Mouse (Mus musculus) monocyte, adult 5-6 weeks (primary cell): Measurements from ENCODE around the gene Kctd13. TPM values are rescaled to one million over a fixed set of nuclear protein-coding genes. Genes with fewer than 3 reads are reported as not detected.
A peak's percentile ranks its signal among the peaks of the same experiment; 100 is the strongest.

Experiments
- ATAC-seq: fragments of 153-309, 156-312 bp; replicated peaks from 2 replicates; pipeline ENCODE4 v1.8.0; 2017; ENCODE audit warnings: mild to moderate bottlenecking; ENCODE audit not compliant: low TSS enrichment, insufficient number of reproducible peaks, severe bottlenecking, poor library complexity, low FRiP score
- total RNA-seq: library from RNA; stranded (forward); fragments of 200-1000, 200-491, 200-594 nt; gene quantifications from 3 replicates; pipeline ENCODE4 v1.2.3, GENCODE M21; 2017

Kctd13 gene
- total RNA-seq, 1 experiment from 2014 or later: 16.9 TPM

DNA sequence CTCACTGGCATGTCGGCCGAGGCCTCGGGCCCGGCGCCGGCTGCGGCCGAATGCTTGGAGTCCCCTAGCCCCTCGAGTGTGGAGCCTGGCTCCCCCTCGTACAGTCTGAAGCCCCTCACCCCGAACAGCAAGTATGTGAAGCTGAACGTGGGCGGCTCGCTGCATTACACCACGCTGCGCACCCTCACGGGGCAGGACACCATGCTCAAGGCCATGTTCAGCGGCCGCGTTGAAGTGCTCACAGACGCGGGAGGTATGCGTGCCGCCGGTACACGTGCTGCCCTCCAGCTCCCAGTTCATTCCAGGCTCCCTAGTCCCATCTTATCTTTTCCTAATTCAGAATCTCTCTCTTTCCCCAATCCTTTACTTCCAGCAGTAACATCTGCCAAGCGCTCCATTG, 367 bp downstream of the Kctd13 start:
- peak; percentile 59 for ATAC-seq

DNA sequence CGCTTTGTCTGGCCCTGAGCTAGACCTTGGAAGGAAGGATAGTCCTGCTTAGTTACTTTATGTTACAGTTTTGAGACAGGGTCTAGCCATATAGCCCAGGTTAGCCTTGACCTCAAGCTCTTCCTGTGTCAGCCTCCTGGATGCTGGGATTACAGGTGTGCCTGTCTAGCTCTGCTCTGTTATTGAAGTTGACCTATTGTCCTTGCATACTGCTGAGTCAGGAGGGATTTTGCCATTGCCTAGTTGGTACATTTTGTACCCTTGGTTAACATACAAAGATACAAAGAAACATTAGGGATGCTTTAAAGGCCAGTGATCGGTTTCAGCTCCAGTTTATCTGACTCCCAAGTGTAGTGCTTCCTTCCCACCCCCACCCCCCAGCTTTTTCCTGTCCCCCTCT, 4.0 kb downstream of the Kctd13 start:
- no peak for ATAC-seq

DNA sequence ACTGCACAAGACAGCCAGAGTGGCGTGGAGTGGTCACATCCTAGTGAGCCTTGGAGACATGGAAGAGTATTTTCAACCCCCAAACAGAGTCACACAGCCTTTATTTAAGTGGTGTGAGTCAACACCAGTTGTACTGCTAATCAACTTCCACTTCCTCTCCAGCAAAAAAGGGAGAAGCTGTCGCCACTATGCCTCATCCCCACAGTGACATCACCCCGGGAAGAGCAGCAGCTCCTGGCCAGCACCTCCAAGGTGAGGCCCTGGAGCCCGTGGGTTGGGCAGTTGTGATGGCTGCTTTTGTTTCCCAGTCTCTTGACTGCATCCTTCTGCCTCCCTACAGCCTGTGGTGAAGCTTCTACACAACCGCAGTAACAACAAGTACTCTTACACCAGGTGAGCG, 12.5 kb downstream of the Kctd13 start:
- no peak for ATAC-seq

- no peak for ATAC-seq
These were observed 13.1 kb downstream of the Kctd13 start for GRCm38 (mm10) chr7:126941801-126942200.

DNA sequence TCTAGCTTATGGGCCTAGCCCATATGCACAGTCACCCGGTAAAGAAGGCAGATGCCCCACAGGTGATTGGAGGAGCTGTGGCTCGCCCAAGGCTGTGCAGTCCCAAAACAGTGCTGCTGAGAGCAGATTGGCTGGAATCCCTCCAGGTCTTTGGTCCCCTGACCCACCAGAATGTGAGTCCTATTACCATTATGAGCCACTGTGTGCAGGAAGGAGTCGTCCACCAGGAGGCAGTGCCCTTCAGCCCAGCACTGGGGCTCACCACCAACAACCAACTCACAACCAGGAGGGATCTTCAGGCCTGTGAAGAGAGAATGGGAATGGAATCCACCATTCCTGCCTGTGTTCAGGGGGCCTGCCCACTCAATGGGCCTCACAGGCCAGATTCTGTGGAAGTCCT, 17.9 kb downstream of the Kctd13 start:
- 0 out of 2 replicates have a peak, but pooled peaks have one; percentile 29 for ATAC-seq

GRCm38 (mm10) chr7:126948626-126949025, 19.9 kb downstream of the Kctd13 start:
- no peak for ATAC-seq

DNA sequence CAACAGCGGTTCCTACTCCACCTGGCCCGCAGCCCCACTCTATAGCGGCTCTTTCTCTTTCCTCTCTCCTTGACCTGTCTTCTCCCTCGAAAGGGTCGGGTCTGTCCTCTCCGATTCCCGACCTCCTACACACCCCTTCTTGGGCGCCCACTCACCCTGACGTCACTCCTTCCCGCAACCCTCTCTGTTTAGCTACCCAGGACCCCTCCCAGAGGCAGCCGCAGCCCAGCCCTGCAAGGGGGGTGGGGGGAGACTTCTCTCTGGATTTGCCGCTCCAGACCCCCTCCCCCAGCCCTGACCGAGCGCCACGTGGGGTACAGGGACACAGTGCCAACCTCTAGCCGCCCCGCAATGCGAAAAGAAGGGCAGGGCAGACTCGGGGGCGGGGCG, 20.7 kb downstream of the Kctd13 start, which contains the start of gene Asphd1:
Gene Asphd1 (minus strand): TSS at position 180 of the 390 bp plus-strand sequence.
- no peak for ATAC-seq

DNA sequence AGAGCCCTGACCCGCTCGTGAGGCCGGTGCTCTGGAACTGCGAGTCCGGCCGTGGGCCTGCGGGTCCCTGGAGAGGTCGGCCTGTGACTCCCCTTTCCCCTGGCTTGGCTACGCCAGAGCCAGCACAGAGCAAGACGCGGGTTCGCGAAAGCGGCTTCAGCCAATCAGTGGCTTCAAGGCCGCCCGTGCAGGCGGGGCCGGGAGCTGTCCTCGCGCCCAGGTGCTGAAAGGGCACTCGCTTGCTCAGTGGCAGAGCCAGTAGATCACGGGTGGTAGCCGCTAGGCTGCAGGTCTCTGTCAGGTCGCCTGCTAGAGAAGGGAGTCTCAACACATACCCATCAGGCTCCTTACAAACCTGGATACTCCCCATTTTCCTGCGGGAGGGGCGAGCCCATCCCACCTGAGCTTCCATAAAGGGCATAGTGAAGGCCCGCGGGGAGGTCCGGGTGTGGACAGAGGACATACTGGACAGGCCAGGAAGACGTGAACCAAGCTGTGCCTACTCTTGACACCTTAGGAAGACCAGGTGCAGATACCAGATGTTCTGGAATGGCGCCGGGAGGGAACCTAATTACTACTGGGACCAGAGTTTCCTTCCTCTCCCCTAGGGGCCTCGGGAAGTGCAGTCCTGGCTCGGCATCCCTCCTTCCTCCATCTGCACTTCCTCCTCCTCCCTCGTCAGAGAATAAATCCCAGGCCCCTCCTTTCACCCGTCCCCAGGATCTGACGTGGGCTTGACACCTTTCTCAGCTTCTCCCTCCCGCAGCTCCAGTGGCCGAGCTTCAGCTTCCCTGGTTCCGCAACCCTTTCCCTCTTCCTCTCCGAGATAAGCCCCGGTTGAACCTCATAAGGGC, 21.3 kb downstream of the Kctd13 start, which contains the start of gene Sez6l2:
Gene Sez6l2 (plus strand): TSS at position 771 of the 854 bp plus-strand sequence.
- ATAC-seq: peak; percentile 68

- ATAC-seq: no peak
These were observed 22.3 kb downstream of the Kctd13 start for GRCm38 (mm10) chr7:126950647-126951615.

DNA sequence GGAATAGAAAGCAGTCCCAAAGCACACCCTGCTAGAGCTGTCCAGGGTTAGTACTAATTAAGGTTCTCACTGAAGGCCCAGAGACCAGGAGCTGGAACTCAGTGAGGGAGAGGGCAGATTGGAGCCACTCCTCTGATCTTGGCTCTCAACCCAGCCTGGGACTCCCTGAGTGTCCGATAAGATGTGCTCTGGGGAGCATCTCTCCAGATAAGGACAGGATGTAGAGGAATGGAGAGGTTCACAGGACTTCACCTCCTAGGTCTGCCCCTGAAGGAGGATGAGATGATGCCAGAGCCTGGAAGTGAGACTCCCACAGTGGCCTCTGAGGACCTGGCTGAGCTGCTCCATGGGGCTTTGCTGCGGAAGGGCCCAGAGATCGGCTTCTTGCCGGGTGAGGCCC, 23.1 kb downstream of the Kctd13 start:
- ATAC-seq: no peak

DNA sequence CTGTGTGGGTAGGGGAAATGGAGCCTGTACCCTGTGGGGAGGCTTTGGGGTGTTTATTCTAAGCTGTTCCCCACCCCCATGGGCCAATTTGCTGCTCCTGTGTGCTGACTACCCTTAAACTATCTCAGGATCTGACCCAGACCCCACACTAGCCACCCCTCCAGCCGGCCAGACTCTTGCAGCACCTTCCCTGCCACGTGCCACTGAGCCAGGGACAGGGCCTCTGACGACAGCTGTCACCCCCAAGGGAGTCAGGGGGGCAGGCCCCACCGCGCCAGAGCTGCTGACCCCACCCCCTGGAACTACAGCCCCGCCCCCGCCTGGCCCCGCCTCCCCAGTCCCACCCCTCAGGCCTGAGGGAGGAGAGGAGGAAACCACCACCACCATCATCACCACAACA, 24.0 kb downstream of the Kctd13 start:
- ATAC-seq: no peak

GRCm38 (mm10) chr7:126955125-126955524, 26.4 kb downstream of the Kctd13 start:
- no peak for ATAC-seq

DNA sequence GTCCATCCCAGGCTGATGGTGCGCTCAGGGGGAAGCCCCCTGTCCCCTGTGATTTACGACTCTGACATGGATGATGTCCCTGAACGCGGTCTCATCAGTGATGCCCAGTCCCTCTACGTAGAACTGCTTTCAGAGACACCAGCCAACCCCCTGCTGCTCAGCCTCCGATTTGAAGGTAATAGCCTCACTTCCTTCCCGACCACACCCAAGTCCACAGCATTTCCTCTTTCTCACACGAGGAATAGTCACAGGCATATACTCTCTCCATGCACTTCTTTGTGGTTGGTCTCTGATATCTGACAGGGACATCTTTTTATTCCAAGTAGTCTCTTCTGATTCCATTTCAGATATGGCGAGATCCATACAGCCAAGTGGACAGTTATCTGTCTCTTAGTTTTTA, 31.1 kb downstream of the Kctd13 start:
- ATAC-seq: 0 out of 2 replicates have a peak, but pooled peaks have one; percentile 34

- no peak for ATAC-seq
These were observed 32.4 kb downstream of the Kctd13 start for GRCm38 (mm10) chr7:126961095-126961494.

GRCm38 (mm10) chr7:126961965-126962364, 33.3 kb downstream of the Kctd13 start:
- ATAC-seq: no peak

DNA sequence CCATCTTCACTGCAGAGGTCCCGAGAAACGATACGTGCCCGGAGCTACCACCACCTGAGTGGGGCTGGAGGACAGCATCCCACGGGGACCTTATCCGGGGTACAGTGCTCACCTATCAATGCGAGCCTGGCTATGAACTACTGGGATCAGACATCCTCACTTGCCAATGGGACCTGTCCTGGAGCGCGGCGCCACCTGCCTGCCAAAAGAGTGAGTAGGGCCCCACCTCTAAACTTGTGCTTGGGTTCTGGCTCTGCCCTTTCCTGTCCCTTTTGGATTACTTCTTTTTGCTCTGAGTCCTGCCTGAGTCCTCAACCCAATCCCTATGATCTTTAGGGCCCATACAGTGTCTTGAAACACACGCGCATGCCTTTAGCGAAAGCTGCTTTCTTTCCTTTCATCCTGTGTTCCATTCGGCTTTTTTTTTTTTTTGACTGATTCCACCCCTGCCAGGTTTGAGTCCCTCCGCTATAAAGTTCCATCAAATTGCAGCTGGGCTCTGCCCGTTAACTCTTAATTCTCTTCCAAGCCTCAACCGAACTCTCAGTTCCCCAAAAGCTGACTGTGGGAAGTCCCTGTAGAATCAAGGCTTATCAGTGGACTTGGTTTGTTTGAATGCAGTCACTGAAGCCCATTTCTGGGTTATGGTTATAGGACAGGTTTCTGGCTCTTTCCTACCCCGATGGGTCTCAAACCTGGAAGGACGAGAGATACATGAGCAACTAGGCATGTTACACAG, 35.0 kb downstream of the Kctd13 start:
- no peak for ATAC-seq

DNA sequence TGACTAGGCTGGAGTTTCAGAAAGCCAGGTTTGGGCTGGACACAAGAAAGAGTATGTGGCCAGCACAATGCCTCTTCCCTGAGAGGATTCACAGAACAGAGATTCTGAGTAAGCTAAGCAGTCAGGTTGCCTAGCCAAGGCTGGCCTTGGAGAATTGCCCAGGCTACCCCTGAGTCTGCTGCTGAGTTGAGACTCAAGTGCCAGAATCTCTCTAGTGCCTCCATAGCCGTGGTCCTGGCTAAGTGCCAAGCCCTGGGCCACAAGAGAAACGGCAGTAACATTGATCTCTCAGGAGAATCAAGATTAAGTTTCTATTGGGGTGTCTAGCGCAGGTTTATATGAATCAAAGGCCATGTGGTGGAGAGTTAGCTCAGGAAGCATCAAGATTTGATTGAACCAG, 36.9 kb downstream of the Kctd13 start:
- ATAC-seq: no peak

- no peak for ATAC-seq
These were observed 38.7 kb downstream of the Kctd13 start for GRCm38 (mm10) chr7:126967361-126967760.

DNA sequence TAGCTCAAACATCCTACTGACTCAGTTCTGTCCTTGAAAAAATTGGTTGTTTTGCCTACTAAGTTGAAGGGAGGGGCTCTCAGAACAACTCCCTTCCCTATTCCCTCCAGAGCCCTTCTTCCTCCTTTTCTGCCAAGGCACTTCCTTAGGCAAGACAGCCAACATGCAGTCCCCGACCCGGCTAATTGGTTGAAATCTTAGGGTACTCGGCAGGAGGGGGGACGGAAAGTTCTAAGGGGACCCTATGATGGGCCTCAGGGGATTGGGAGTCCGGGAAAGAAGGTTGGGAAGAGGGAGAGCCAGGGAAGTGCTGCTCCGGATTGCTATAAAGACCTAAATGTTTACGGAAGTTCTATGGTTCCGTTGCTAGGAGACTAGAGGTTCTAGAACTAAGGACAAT, 46.8 kb downstream of the Kctd13 start:
- peak; percentile 42 for ATAC-seq
